Mouse (Mus musculus) heart, embryonic 11.5 days (tissue): Measurements from ENCODE around the gene Hnrnpul2. TPM values are rescaled to one million over a fixed set of nuclear protein-coding genes. Genes with fewer than 3 reads are reported as not detected.

Source experiments
- ATAC-seq: fragments of 200-750 bp; cut with Nextera tagmentation; replicated peaks from 2 replicates; pipeline ENCODE4 v1.8.0; 2017; ENCODE audit warnings: moderate library complexity; ENCODE audit not compliant: insufficient number of reproducible peaks, low FRiP score, low TSS enrichment
- H3K27ac ChIP-seq: fragments of 300-500 bp; sonication (generic); 2 replicates; pipeline ENCODE4 v1.5.1; 2014; ENCODE audit warnings: mild to moderate bottlenecking, low read depth, low read length
- H3K27me3 ChIP-seq: fragments of 300-500 bp; sonication (generic); 2 replicates; pipeline ENCODE4 v1.6.1; 2014; ENCODE audit warnings: mild to moderate bottlenecking, low read length, mixed read lengths; ENCODE audit not compliant: control insufficient read depth, insufficient read depth
- H3K36me3 ChIP-seq: fragments of 300-500 bp; sonication (generic); 2 replicates; pipeline ENCODE4 v1.6.1; 2014; ENCODE audit warnings: mild to moderate bottlenecking, low read length, moderate library complexity, mixed read lengths; ENCODE audit not compliant: control insufficient read depth, insufficient read depth
- H3K4me1 ChIP-seq: fragments of 300-500 bp; sonication (generic); 2 replicates; pipeline ENCODE4 v1.6.1; 2014; ENCODE audit warnings: low read length; ENCODE audit not compliant: control insufficient read depth, insufficient read depth
- H3K4me2 ChIP-seq: fragments of 300-500 bp; sonication (generic); 2 replicates; pipeline ENCODE4 v1.6.1; 2014; ENCODE audit warnings: mild to moderate bottlenecking, moderate library complexity
- H3K4me3 ChIP-seq: fragments of 300-500 bp; sonication (generic); 2 replicates; pipeline ENCODE4 v1.5.1; 2014; ENCODE audit warnings: low read depth, low read length
- H3K9ac ChIP-seq: fragments of 300-500 bp; sonication (generic); 2 replicates; pipeline ENCODE4 v1.6.1; 2014; ENCODE audit warnings: mild to moderate bottlenecking, low read depth, low read length, moderate library complexity
- H3K9me3 ChIP-seq: fragments of 300-500 bp; sonication (generic); replicated peaks from 2 replicates; pipeline ENCODE4 v1.6.1; 2016; ENCODE audit warnings: low read length; ENCODE audit not compliant: control insufficient read depth
- WGBS: fragments of 180-500 bp; shearing (Covaris S2); extraction: QIAGEN DNeasy Blood & Tissue Kit; methylation state at CpG from one replicate; pipeline ENCODE4 v1.1.7; 2014; ENCODE audit not compliant: insufficient replicate concordance; 5-methylcytosine and 5-hydroxymethylcytosine counted together
- polyA plus RNA-seq: library from polyadenylated mRNA; unstranded; fragments of >200 nt; fragmentation: Nextera tagmentation; extraction: Ambion mirVana; gene quantifications from 2 replicates; pipeline ENCODE4 v1.2.1, GENCODE M21; 2014

Gene Hnrnpul2
- polyA plus RNA-seq, 1 experiment from 2014 or later: 6.1 TPM

- H3K4me2 ChIP-seq: peak overlapping the region; percentile 66
- peak overlapping the region; percentile 45 for H3K4me3 ChIP-seq
- peak overlapping the region; percentile 64 for H3K9ac ChIP-seq
- no peaks in the 10 kb centered on the region for H3K27me3 ChIP-seq
- WGBS: 24% methylated on average over 29 of the region's 29 CpGs
- H3K4me1 ChIP-seq: peaks cover 27% of the 10 kb centered on the region
- no peak overlapping the region for H3K27ac ChIP-seq
- no peaks in the 10 kb centered on the region for H3K9me3 ChIP-seq
- H3K36me3 ChIP-seq: peaks cover 5% of the 10 kb centered on the region
- peak; percentile 74 for ATAC-seq
Observed at GRCm38 (mm10) chr19:8839908-8840791, 20.3 kb downstream of the Hnrnpul2 start.

GRCm38 (mm10) chr19:8841012-8841411, 21.2 kb downstream of the Hnrnpul2 start:
- H3K4me2 ChIP-seq: peak overlapping the region; percentile 66
- H3K9ac ChIP-seq: peak overlapping the region; percentile 64
- H3K9me3 ChIP-seq: no peaks in the 10 kb centered on the region
- H3K27ac ChIP-seq: no peak overlapping the region
- ATAC-seq: no peak
- H3K4me3 ChIP-seq: peak overlapping the region; percentile 45
- no peaks in the 10 kb centered on the region for H3K27me3 ChIP-seq
- WGBS: 87% methylated on average over 7 of the region's 7 CpGs
- H3K4me1 ChIP-seq: peaks cover 27% of the 10 kb centered on the region
- H3K36me3 ChIP-seq: peaks cover 2% of the 10 kb centered on the region

- no peak overlapping the region for H3K4me3 ChIP-seq
- no peaks in the 10 kb centered on the region for H3K9me3 ChIP-seq
- peaks cover 27% of the 10 kb centered on the region for H3K4me1 ChIP-seq
- ATAC-seq: no peak
- H3K9ac ChIP-seq: no peak overlapping the region
- H3K27ac ChIP-seq: no peak overlapping the region
- 85% methylated on average over 6 of the region's 6 CpGs for WGBS
- no peaks in the 10 kb centered on the region for H3K27me3 ChIP-seq
- no peak overlapping the region for H3K4me2 ChIP-seq
- H3K36me3 ChIP-seq: peaks cover 5% of the 10 kb centered on the region; the same call in 1 of the 2 replicates
Observed at GRCm38 (mm10) chr19:8842961-8843360, 23.2 kb downstream of the Hnrnpul2 start.

- peaks cover 13% of the 10 kb centered on the region for H3K4me1 ChIP-seq
- H3K4me3 ChIP-seq: no peak overlapping the region
- no peaks in the 10 kb centered on the region for H3K9me3 ChIP-seq
- H3K36me3 ChIP-seq: peaks cover 5% of the 10 kb centered on the region; the same call in 1 of the 2 replicates
- H3K9ac ChIP-seq: no peak overlapping the region
- 64% methylated on average over 5 of the region's 5 CpGs for WGBS
- no peak overlapping the region for H3K4me2 ChIP-seq
- H3K27me3 ChIP-seq: no peaks in the 10 kb centered on the region
- no peak overlapping the region for H3K27ac ChIP-seq
- no peak for ATAC-seq
Observed at GRCm38 (mm10) chr19:8844371-8845129, 24.7 kb downstream of the Hnrnpul2 start.

GRCm38 (mm10) chr19:8848356-8848755, 28.5 kb downstream of the Hnrnpul2 start:
- H3K9me3 ChIP-seq: no peaks in the 10 kb centered on the region
- H3K4me3 ChIP-seq: no peak overlapping the region
- H3K27ac ChIP-seq: no peak overlapping the region
- H3K36me3 ChIP-seq: 0 out of 2 replicates have a peak, but pooled peaks cover 3% of the 10 kb centered on the region
- 68% methylated on average over 5 of the region's 5 CpGs for WGBS
- H3K4me2 ChIP-seq: no peak overlapping the region
- ATAC-seq: no peak
- no peaks in the 10 kb centered on the region for H3K27me3 ChIP-seq
- no peak overlapping the region for H3K9ac ChIP-seq
- H3K4me1 ChIP-seq: peaks cover 4% of the 10 kb centered on the region; the same call in 1 of the 2 replicates

GRCm38 (mm10) chr19:8850402-8850901, 30.6 kb downstream of the Hnrnpul2 start, which contains the start of gene Lrrn4cl:
Gene Lrrn4cl (plus strand): TSS chr19:8850768.
- Histone ChIP-seq H3K27ac (no peak within 1 kb of the TSS), H3K9ac (no peak within 1 kb of the TSS)
- ATAC-seq: no peak; the same call in 1 of the 2 replicates

GRCm38 (mm10) chr19:8851639-8852038, 31.8 kb downstream of the Hnrnpul2 start:
- ATAC-seq: no peak
- Histone ChIP-seq H3K4me1 (peaks cover 4% of the 10 kb centered on the region; the same call in 1 of the 2 replicates), H3K4me3 (no peak overlapping the region), H3K9me3 (no peaks in the 10 kb centered on the region), H3K9ac (no peak overlapping the region), H3K36me3 (0 out of 2 replicates have a peak, but pooled peaks cover 3% of the 10 kb centered on the region), H3K27ac (no peak overlapping the region), H3K4me2 (no peak overlapping the region), H3K27me3 (no peaks in the 10 kb centered on the region)
- WGBS: 41% methylated on average over 7 of the region's 7 CpGs

More at GRCm38 (mm10) chr19:8850402-8850901, 30.6 kb downstream of the Hnrnpul2 start, which contains the start of gene Lrrn4cl:
- Histone ChIP-seq H3K4me1 (peaks cover 4% of the 10 kb centered on the region; the same call in 1 of the 2 replicates), H3K27me3 (no peaks in the 10 kb centered on the region), H3K4me3 (no peak within 1 kb of the TSS), H3K36me3 (0 out of 2 replicates have a peak, but pooled peaks cover 3% of the 10 kb centered on the region), H3K9me3 (no peaks in the 10 kb centered on the region), H3K4me2 (peak within 1 kb of the TSS; percentile 7; the same call in 1 of the 2 replicates)
- 26% methylated on average over 7 of the region's 7 CpGs for WGBS

GRCm38 (mm10) chr19:8852236-8852928, 32.6 kb downstream of the Hnrnpul2 start:
- Histone ChIP-seq H3K36me3 (no peaks in the 10 kb centered on the region), H3K27me3 (no peaks in the 10 kb centered on the region), H3K4me2 (no peak overlapping the region), H3K4me1 (peaks cover 4% of the 10 kb centered on the region; the same call in 1 of the 2 replicates), H3K4me3 (no peak overlapping the region), H3K27ac (no peak overlapping the region), H3K9ac (no peak overlapping the region), H3K9me3 (no peaks in the 10 kb centered on the region)
- WGBS: 47% methylated on average over 10 of the region's 10 CpGs
- ATAC-seq: no peak
